Mouse (Mus musculus) heart, embryonic 11.5 days (tissue): Measurements from ENCODE around the gene Oca2. TPM values are rescaled to one million over a fixed set of nuclear protein-coding genes. Genes with fewer than 3 reads are reported as not detected.

Experiments used
- ATAC-seq: fragments of 200-750 bp; cut with Nextera tagmentation; replicated peaks from 2 replicates; pipeline ENCODE4 v1.8.0; 2017; ENCODE audit warnings: moderate library complexity; ENCODE audit not compliant: insufficient number of reproducible peaks, low FRiP score, low TSS enrichment
- H3K27ac ChIP-seq: fragments of 300-500 bp; sonication (generic); 2 replicates; pipeline ENCODE4 v1.5.1; 2014; ENCODE audit warnings: mild to moderate bottlenecking, low read depth, low read length
- H3K27me3 ChIP-seq: fragments of 300-500 bp; sonication (generic); 2 replicates; pipeline ENCODE4 v1.6.1; 2014; ENCODE audit warnings: mild to moderate bottlenecking, low read length, mixed read lengths; ENCODE audit not compliant: control insufficient read depth, insufficient read depth
- H3K36me3 ChIP-seq: fragments of 300-500 bp; sonication (generic); 2 replicates; pipeline ENCODE4 v1.6.1; 2014; ENCODE audit warnings: mild to moderate bottlenecking, low read length, moderate library complexity, mixed read lengths; ENCODE audit not compliant: control insufficient read depth, insufficient read depth
- H3K4me1 ChIP-seq: fragments of 300-500 bp; sonication (generic); 2 replicates; pipeline ENCODE4 v1.6.1; 2014; ENCODE audit warnings: low read length; ENCODE audit not compliant: control insufficient read depth, insufficient read depth
- H3K4me2 ChIP-seq: fragments of 300-500 bp; sonication (generic); 2 replicates; pipeline ENCODE4 v1.6.1; 2014; ENCODE audit warnings: mild to moderate bottlenecking, moderate library complexity
- H3K4me3 ChIP-seq: fragments of 300-500 bp; sonication (generic); 2 replicates; pipeline ENCODE4 v1.5.1; 2014; ENCODE audit warnings: low read depth, low read length
- H3K9ac ChIP-seq: fragments of 300-500 bp; sonication (generic); 2 replicates; pipeline ENCODE4 v1.6.1; 2014; ENCODE audit warnings: mild to moderate bottlenecking, low read depth, low read length, moderate library complexity
- H3K9me3 ChIP-seq: fragments of 300-500 bp; sonication (generic); replicated peaks from 2 replicates; pipeline ENCODE4 v1.6.1; 2016; ENCODE audit warnings: low read length; ENCODE audit not compliant: control insufficient read depth
- WGBS: fragments of 180-500 bp; shearing (Covaris S2); extraction: QIAGEN DNeasy Blood & Tissue Kit; methylation state at CpG from one replicate; pipeline ENCODE4 v1.1.7; 2014; ENCODE audit not compliant: insufficient replicate concordance; 5-methylcytosine and 5-hydroxymethylcytosine counted together
- polyA plus RNA-seq: library from polyadenylated mRNA; unstranded; fragments of >200 nt; fragmentation: Nextera tagmentation; extraction: Ambion mirVana; gene quantifications from 2 replicates; pipeline ENCODE4 v1.2.1, GENCODE M21; 2014

Gene Oca2
- polyA plus RNA-seq, 1 experiment from 2014 or later = not detected

DNA sequence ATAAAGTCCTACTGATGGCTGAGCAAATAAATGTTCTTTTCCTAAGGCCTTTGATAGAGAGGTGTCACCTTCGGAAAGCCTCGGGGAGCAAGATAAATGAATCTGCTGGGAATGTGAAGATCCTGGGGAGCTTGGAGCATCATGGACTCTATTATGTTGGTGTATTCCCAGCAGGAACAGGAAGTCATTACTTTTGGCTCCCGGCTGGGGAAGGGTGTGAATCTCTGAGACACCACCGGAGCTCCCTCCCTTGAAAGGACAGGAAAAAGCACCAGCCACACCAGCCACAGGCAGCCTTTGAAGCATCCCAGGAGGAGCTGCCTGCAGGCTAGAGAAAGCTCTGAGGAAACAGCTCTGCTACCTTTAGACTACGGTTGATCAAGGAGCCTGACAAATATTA lies 280.2 kb downstream of the Oca2 start:
- no peak overlapping the region for H3K9ac ChIP-seq
- H3K4me2 ChIP-seq = no peak overlapping the region
- H3K36me3 ChIP-seq = no peaks in the 10 kb centered on the region
- H3K4me1 ChIP-seq = no peaks in the 10 kb centered on the region
- H3K27ac ChIP-seq = no peak overlapping the region
- H3K9me3 ChIP-seq = no peaks in the 10 kb centered on the region
- no peak overlapping the region for H3K4me3 ChIP-seq
- WGBS = 4% methylated on average over 5 of the region's 5 CpGs
- no peak for ATAC-seq
- H3K27me3 ChIP-seq = no peaks in the 10 kb centered on the region

- H3K9ac ChIP-seq = no peak overlapping the region
- no peak overlapping the region for H3K4me2 ChIP-seq
- no peaks in the 10 kb centered on the region for H3K9me3 ChIP-seq
- H3K27me3 ChIP-seq = no peaks in the 10 kb centered on the region
- H3K4me3 ChIP-seq = no peak overlapping the region
- H3K27ac ChIP-seq = no peak overlapping the region
- 54% methylated on average over 2 of the region's 2 CpGs for WGBS
- no peaks in the 10 kb centered on the region for H3K4me1 ChIP-seq
- H3K36me3 ChIP-seq = no peaks in the 10 kb centered on the region
- ATAC-seq = no peak
Measured at GRCm38 (mm10) chr7:56534856-56535255, 295.3 kb downstream of the Oca2 start.

DNA sequence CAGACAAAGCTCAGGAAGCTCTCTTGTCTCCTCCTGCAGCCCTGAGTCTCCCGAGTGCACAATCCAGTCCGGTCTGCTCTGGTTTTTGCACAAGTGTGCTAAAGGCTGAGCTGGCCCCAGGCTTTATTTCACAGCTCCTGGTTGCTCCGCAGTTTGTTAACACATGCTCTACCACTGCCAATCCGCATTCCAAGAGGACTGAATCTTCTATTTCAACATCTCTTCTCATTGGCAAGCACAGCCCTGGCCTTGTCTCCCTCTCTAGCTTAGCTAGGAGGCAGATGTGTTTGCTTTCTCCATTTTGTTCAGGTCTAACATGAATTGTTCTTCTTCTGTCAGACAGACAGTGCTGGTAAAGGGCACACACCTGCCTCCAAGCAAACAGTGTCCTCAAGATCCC lies 309.7 kb downstream of the Oca2 start:
- Histone ChIP-seq H3K9ac (no peak overlapping the region), H3K27ac (no peak overlapping the region), H3K9me3 (no peaks in the 10 kb centered on the region), H3K4me2 (no peak overlapping the region), H3K36me3 (no peaks in the 10 kb centered on the region), H3K4me3 (no peak overlapping the region), H3K27me3 (no peaks in the 10 kb centered on the region), H3K4me1 (no peaks in the 10 kb centered on the region)
- no peak for ATAC-seq
- 69% methylated on average over 4 of the region's 4 CpGs for WGBS

- H3K36me3 ChIP-seq = no peaks in the 10 kb centered on the region
- 15% methylated on average over 1 of the region's 1 CpGs for WGBS
- H3K27ac ChIP-seq = no peak overlapping the region
- no peaks in the 10 kb centered on the region for H3K9me3 ChIP-seq
- no peak for ATAC-seq
- H3K4me1 ChIP-seq = no peaks in the 10 kb centered on the region
- no peak overlapping the region for H3K4me2 ChIP-seq
- no peaks in the 10 kb centered on the region for H3K27me3 ChIP-seq
- H3K4me3 ChIP-seq = no peak overlapping the region
- no peak overlapping the region for H3K9ac ChIP-seq
Measured at GRCm38 (mm10) chr7:56551804-56552203, 312.2 kb downstream of the Oca2 start.

Other genes with a start within 250 kb of the Oca2 start
- 4.4 and 5.4 TPM in 2 replicates for gene Nipa1, start 219.8 kb upstream of the Oca2 start, polyA plus RNA-seq
- gene Herc2, start 189.6 kb upstream of the Oca2 start, polyA plus RNA-seq = 14.5 and 21.1 TPM in 2 replicates